Mouse (Mus musculus) embryonic fibroblast, embryonic 13.5 days (primary cell): ENCODE measurements around the gene Eef2k. TPM values are rescaled to one million over a fixed set of nuclear protein-coding genes. Genes with fewer than 3 reads are reported as not detected.

ENCODE experiments used
- H3K27ac ChIP-seq: 2 replicates; pipeline ENCODE4 v1.5.1; 2012; ENCODE audit warnings: low read length, control low read depth, inconsistent platforms; ENCODE audit not compliant: insufficient read depth
- H3K4me1 ChIP-seq: 2 replicates; pipeline ENCODE4 v1.6.1; 2011; ENCODE audit warnings: low read length; ENCODE audit not compliant: control insufficient read depth, insufficient read depth
- H3K4me3 ChIP-seq: 2 replicates; pipeline ENCODE4 v1.5.1; 2011; ENCODE audit warnings: mild to moderate bottlenecking, control low read depth, low read length; ENCODE audit not compliant: insufficient read depth
- CTCF ChIP-seq: IDR thresholded peaks from 2 replicates; pipeline ENCODE4 v1.5.1; 2011; ENCODE audit warnings: mild to moderate bottlenecking, control low read depth, low read length, moderate library complexity, borderline replicate concordance; ENCODE audit not compliant: insufficient read depth
- POLR2A ChIP-seq: IDR thresholded peaks from 2 replicates; pipeline ENCODE4 v1.6.1; 2011; ENCODE audit warnings: low read depth, mild to moderate bottlenecking, control low read depth, low read length, moderate library complexity
- polyA plus RNA-seq: library from polyadenylated mRNA; stranded (reverse); fragments of >200 nt; gene quantifications from 2 replicates; pipeline ENCODE4 v1.2.4, GENCODE M21; 2011; ENCODE audit warnings: low read depth; ENCODE audit not compliant: missing spikeins, insufficient read length

The Eef2k gene
- polyA plus RNA-seq, 1 experiment = 47.7 TPM

DNA sequence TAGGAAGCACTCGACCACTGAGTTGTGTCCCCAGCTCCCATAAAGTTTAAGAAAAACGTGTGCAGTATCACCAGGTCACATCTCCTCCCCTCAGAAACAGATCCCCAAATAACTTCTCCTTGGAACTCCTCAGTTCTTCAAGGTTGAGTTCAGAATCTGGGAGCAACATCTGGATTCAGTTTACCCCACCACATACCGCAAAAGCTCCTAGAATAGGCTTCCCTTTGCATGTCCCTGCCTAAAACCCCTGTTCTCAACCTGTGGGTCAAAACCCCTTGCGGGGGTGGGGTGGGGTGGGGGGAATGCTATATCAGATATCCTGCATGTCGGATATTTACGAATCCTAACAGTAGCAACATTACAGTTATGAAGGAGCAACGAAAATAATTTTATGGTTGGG lies 20.0 kb downstream of the Eef2k start:
- Histone ChIP-seq H3K4me3 (no peak overlapping the region), H3K4me1 (peaks cover 23% of the 10 kb centered on the region), H3K27ac (peak overlapping the region; percentile 82)
- TF ChIP-seq POLR2A (no peak), CTCF (no peak)

GRCm38 (mm10) chr7:120863476-120863875 lies 20.8 kb downstream of the Eef2k start:
- H3K4me3 ChIP-seq = no peak overlapping the region
- TF ChIP-seq POLR2A (no peak), CTCF (no peak)
- peak overlapping the region; percentile 82 for H3K27ac ChIP-seq
- peaks cover 23% of the 10 kb centered on the region for H3K4me1 ChIP-seq

- no peak for TF ChIP-seq POLR2A
- Histone ChIP-seq H3K4me3 (no peak overlapping the region), H3K4me1 (peaks cover 25% of the 10 kb centered on the region), H3K27ac (peak overlapping the region; percentile 77)
These were observed 22.5 kb downstream of the Eef2k start for GRCm38 (mm10) chr7:120865100-120865499.

DNA sequence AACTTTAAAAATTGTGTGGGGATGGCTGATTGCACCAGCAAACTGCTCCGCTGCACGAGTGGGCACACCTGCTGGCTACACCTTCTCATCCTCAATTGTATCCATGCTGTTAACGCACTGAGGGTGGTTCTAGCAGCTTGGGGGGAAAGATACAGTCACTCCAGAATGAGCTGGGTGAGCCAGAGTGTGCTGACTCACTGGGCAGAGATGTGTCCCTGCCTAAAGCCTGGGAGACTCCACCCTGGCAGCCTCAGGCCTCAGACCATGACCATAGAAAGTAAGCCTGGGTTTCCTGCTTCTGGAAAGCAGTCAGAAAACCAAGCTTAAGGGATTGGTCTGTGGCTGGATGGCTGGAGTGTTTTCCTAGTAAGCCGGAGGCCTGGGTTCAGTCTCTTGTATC lies 23.2 kb downstream of the Eef2k start:
- H3K4me1 ChIP-seq = peaks cover 26% of the 10 kb centered on the region
- no peak overlapping the region for H3K4me3 ChIP-seq
- TF ChIP-seq POLR2A (no peak), CTCF (no peak)
- H3K27ac ChIP-seq = peak overlapping the region; percentile 93

- TF ChIP-seq CTCF (no peak), POLR2A (no peak)
- H3K27ac ChIP-seq = peak overlapping the region; percentile 93
These were observed 24.1 kb downstream of the Eef2k start for GRCm38 (mm10) chr7:120866684-120867083.

DNA sequence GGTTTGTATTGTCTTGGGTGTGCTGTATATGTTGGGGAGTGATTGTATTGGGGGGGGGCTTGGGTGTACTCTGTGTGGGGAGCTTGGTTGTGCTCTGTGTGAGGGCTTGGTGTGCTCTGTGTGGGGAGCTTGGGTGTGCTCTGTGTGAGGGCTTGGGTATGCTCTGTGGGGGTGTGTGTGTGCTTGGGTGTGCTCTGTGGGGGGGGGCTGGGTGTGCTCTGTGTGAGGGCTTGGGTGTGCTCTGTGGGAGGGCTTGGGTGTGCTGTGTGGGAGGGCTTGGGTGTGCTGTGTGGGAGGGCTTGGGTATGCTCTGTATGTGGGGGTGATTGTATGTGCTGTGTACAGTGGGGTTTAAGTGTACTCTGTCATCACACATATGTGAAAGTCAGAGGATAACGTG lies 25.1 kb downstream of the Eef2k start:
- Histone ChIP-seq H3K4me3 (no peak overlapping the region), H3K27ac (peak overlapping the region; percentile 93; the same call in 1 of the 2 replicates), H3K4me1 (peaks cover 19% of the 10 kb centered on the region)
- no peak for TF ChIP-seq POLR2A
- no peak for TF ChIP-seq CTCF

More at GRCm38 (mm10) chr7:120866684-120867083, 24.1 kb downstream of the Eef2k start:
- H3K4me1 ChIP-seq = peaks cover 26% of the 10 kb centered on the region
- H3K4me3 ChIP-seq = no peak overlapping the region

- peaks cover 10% of the 10 kb centered on the region for H3K4me1 ChIP-seq
- no peak for TF ChIP-seq POLR2A
- no peak for TF ChIP-seq CTCF
- H3K27ac ChIP-seq = no peak overlapping the region
These were observed 27.3 kb downstream of the Eef2k start for GRCm38 (mm10) chr7:120869883-120870282.

DNA sequence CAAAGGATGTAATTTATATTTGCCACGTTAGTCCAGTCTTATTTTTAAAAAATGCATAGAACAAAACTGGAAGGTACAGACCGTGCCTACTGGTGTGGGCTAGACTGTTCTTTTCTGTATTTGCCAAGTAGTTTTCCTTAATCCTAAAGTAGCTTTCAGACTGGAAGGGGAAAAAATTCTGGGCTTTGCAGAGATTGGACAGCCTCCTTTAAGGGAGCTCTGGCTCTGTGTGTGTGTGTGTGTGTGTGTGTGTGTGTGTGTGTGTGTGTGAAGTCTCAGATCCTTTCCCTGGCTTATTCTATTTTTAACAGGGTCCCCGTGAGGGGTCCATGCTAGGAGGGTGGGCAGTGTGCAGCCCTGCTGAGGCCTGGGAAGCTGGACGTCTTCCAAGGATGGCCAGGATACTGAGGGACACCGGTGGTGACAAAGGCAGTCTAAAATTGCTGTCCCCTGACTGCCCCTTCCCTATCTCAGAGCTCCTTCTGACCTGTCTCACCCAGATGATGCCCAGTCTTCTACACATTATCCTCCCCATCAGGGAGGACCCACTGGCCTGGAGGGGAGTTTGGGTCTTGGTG lies 27.9 kb downstream of the Eef2k start:
- no peak for TF ChIP-seq POLR2A
- no peak for TF ChIP-seq CTCF
- no peak overlapping the region for H3K27ac ChIP-seq
- peaks cover 10% of the 10 kb centered on the region for H3K4me1 ChIP-seq
- no peak overlapping the region for H3K4me3 ChIP-seq

More at GRCm38 (mm10) chr7:120869883-120870282, 27.3 kb downstream of the Eef2k start:
- no peak overlapping the region for H3K4me3 ChIP-seq

DNA sequence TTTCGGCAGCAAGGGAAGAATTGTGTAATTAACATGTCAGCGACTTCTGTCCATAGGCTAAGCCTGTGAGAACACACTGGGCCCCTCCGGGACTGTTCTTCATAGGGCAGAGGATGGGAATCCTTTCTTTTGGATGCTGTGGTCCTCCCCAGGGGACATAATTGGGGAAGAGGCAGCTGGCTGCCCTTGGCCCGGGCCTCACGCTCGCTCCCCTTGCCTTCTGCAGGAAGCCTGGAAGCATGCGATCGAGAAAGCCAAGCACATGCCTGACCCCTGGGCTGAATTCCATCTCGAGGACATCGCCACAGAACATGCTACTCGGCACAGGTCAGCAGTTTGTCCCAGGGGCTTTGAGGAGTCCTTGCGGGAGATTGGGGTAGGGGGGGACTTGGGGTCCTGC lies 30.5 kb downstream of the Eef2k start:
- TF ChIP-seq POLR2A = no peak
- no peak for TF ChIP-seq CTCF
- H3K4me1 ChIP-seq = peaks cover 3% of the 10 kb centered on the region; the same call in 1 of the 2 replicates
- H3K4me3 ChIP-seq = no peak overlapping the region
- H3K27ac ChIP-seq = no peak overlapping the region

DNA sequence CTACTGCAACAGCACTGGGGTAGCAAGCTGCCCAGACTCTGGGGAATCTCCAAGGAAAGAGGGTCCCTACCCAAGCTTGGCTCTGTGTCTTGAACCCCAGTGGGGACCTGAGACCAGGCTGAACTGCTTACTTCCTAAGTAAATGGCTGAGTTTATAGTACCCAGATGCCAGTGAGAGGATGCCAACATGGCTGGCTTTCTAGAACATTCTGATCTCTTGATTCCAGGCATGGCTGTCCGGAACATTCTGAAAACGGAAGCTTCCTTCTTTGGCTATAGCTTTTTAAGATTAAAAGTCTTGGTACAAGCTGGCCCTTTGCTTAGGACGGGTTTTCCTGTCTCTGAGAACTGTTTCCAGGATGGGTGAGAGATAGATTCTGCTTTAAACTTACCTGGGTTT lies 31.4 kb downstream of the Eef2k start:
- Histone ChIP-seq H3K4me1 (peaks cover 5% of the 10 kb centered on the region; the same call in 1 of the 2 replicates), H3K27ac (no peak overlapping the region), H3K4me3 (no peak overlapping the region)
- TF ChIP-seq CTCF (no peak), POLR2A (no peak)
